Mouse (Mus musculus): ENCODE results near the gene Srpk2.
A peak's percentile ranks its signal among the peaks of the same experiment; 100 is the strongest.

Srpk2 gene

DNA sequence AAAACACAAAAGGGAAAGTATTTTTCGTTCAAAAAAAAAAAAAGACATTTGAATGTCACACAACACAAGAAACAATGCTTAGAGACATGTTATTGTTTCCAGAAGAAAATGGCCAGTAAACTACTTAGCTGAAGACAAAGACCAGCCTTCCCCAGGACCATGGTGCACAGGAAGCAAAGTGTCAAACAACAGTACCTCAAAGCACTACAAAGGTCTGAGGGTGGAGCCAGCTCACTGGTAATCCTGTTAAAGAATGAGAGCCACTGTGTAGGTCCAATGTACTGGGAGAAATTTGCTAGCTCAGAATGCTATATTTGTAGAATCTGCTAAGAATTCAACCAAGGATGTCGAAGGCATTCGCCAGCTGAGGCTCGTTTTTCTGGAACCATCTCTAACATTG lies 177.2 kb downstream of the Srpk2 start:
- DNase-seq (ENCODE audit: low read depth, low spot score), result no peak

DNA sequence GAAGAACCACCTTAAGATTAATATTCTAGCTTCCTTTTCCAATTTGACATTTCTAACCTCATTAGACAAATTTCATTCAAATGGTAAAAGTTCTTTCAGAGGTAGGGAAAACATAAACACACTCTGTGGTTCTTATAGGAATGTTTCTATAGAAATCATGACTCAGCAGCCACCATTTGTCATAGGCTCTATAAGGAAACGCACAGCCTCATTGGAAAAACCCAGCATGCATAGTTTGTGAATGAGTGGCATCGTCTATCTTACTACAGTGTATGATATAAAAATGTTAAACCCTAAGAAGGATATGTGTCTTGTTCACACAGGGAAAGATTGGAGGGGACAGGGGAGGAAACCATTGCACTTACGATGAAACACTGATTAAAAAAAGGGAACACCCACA lies 178.8 kb downstream of the Srpk2 start:
- DNase-seq (ENCODE audit: low read depth, low spot score), result no peak

DNA sequence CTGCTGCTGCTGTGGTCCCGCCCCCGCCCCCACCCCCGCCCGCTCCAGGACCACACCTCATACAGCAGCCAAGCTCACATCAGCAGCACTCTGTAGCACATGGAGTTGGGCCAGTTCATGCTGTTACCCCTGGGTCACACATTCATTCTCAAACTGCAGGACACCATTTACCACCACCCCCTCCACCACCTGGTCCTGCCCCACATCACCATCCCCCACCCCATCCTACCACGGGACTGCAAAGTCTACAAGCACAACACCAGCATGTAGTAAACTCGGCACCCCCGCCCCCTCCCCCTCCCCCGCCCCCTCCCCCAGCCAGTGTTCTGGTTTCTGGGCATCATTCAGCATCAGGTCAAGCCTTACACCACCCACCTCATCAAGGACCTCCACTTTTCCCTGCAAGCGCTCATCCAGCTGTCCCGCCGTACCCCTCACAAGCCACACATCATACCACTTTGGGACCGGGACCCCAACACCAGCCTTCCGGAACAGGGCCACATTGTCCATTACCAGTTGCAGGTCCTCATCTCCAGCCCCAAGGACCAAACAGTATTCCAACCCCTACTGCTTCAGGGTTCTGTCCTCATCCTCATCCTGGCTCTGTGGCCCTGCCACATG lies 182.0 kb downstream of the Srpk2 start:
- DNase-seq (ENCODE audit: low read depth, low spot score), result no peak

DNA sequence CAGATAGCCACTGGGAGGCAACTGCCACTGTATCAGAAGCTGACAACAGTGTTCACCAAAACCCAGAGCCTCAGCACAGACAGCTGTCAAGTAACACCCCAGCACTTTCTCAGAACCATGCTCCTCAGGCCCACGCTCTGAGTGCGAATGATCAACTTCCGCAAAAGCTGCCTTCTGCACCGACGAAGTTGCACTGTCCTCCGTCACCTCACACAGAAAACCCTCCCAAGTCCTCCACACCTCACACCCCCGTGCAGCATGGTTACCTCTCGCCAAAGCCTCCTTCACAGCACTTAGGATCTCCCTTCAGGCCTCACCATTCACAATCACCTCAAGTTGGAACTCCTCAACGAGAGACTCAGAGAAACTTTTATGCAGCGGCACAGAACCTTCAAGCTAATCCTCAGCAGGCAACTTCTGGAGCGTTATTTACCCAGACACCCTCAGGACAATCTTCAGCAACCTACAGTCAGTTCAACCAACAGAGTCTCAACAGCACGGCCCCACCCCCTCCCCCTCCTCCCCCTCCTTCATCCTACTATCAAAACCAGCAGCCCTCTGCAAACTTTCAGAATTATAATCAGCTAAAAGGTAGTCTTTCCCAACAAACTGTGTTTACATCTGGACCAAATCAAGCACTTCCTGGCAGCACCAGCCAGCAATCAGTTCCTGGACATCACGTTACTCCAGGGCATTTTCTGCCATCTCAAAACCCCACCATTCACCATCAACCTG lies 182.7 kb downstream of the Srpk2 start:
- DNase-seq (ENCODE audit: low read depth, low spot score), result peak; percentile 79

DNA sequence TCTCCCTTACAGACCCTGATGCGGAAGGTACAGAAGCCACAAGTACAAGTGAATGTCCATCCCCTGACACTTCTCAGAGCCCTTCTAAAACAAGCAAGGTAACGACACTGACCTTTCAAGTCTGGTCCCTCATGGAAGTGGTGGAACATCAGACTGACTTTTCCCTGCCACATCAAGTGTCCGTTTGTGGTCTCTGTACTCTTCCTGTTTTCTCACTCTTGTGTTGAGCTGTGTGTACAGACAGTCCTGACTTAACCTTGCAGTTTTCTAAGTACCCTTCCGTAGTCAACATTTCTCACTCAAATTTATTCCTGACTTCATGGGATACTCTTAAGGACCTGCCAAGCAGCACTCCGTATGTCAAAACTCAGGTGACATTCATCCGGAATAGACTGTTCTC lies 183.7 kb downstream of the Srpk2 start:
- no peak for DNase-seq (ENCODE audit: low read depth, low spot score)

DNA sequence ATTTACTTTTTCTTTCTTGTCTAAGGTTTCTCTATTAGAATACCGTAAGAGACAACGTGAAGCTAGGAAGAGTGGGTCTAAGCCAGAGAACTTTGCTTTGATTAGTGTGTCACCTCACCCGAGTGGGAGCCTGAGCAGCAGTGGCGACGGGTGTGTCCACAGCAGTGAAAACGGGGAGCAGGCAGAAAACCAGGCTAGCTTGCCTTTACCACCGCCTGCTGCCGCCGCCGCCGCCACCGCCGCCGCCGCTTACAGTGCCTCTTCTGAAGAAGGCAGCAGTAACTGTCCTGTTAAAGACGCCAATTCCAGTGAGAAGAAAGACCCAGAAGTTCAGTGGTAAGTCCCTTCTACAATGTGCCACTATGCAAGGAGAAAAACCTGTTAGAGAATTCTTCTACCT lies 185.2 kb downstream of the Srpk2 start:
- DNase-seq (ENCODE audit: low read depth, low spot score), result no peak

DNA sequence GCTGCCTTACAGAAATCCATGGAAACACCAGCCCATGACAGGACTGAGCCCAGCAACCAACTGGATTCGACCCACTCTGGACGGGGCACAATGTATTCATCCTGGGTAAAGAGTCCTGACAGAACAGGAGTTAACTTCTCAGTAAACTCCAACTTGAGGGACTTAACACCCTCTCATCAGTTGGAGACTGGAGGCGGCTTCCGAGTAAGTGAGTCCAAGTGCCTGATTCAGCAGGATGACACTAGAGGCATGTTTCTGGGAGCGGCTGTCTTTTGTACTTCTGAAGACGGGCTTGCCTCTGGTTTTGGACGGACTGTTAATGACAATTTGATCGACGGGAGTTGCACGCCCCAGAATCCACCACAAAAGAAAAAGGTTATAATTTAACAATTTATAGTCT lies 186.5 kb downstream of the Srpk2 start:
- DNase-seq (ENCODE audit: low read depth, low spot score), result peak; percentile 73

DNA sequence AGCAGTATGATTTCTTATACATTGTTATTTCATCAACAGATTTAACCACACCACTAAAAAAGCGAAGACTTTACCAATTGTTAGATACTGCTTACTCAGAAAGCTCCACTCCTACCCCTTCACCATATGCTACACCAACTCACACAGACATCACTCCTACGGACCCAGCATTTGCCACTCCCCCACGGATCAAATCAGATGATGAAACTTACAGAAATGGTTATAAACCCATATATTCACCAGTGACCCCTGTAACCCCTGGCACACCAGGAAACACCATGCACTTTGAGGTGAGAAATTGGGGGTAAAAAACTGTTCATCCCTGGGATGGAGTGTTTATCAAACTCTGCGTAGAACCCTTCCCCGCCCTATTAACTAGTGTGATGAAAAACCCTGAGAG lies 187.5 kb downstream of the Srpk2 start:
- DNase-seq (ENCODE audit: low read depth, low spot score), result no peak

DNA sequence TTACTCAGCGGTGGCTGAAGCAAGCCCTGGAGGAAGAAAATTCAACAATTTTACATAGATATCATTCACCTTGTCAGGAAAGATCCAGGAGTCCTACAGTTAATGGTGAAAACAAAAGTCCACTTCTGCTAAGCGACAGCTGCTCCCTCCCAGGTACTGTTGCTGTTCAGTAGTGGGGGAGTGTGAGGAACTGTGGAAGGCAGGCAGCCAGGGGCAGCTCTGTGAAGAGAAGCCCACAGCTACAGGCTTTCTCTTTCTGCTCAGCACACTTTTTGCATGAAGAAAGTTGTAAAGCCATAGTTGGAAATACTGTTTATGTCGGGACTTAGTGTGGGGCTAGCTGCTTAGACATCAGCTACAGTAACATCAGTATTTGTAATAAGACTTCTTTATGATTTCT lies 188.0 kb downstream of the Srpk2 start:
- DNase-seq (ENCODE audit: low read depth, low spot score), result peak; percentile 52

DNA sequence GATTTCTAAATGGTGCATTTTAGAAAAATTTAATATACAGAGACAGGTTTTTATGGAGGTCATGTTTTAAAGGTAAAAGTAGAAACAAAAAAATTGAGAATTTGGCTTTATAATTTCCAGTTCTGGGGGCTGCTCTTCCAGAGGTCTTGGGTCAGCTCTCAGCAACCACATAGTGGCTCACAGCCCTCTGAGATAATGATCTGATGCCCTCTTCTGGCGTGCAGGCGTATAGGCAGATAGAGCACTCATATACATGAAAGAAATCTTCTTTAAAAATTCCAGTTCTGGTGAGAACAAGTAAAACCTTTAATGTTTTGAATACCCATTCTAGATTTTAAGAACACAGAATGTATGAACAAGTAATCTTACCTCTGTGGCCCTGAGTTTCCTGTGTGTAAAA lies 193.6 kb downstream of the Srpk2 start:
- DNase-seq (ENCODE audit: low read depth, low spot score), result peak; percentile 71

DNA sequence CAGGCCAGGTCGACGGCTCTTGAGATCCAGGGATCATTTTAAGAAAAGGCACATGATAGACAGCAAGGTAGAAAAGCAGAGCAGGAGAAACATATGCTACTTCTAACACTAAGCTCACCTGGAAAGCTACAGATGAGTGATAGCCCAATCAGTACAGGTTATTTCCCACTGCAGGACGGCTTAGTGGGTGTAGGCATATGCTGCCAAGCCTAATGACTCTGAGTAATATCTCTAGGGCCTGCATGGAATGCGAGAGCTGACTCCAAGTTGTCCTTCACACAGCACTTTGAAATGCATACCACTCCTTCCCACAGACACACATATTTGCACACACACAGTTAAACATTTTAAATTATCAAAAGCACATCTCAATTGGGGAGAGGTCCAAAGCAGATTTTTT lies 195.2 kb downstream of the Srpk2 start:
- DNase-seq (ENCODE audit: low read depth, low spot score), result no peak

DNA sequence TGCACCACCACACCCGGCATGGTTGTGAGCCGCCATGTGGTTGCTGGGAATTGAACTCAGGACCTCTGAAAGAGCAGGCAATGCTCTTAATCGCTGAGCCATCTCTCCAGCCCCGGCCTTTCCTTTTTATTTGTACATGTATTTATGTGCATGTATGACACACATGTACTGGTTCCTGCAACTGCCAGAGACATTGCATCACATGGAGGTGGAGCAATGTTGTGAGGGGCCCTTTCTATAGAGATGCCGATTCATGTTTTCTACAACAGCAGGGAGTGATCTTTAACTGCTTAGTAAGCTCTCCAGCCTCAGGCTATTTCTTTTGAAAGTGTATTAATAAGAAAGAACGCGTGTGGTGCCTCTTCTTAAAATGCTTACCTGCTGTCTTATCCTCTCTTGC lies 200.6 kb downstream of the Srpk2 start:
- DNase-seq (ENCODE audit: low read depth, low spot score), result no peak

DNA sequence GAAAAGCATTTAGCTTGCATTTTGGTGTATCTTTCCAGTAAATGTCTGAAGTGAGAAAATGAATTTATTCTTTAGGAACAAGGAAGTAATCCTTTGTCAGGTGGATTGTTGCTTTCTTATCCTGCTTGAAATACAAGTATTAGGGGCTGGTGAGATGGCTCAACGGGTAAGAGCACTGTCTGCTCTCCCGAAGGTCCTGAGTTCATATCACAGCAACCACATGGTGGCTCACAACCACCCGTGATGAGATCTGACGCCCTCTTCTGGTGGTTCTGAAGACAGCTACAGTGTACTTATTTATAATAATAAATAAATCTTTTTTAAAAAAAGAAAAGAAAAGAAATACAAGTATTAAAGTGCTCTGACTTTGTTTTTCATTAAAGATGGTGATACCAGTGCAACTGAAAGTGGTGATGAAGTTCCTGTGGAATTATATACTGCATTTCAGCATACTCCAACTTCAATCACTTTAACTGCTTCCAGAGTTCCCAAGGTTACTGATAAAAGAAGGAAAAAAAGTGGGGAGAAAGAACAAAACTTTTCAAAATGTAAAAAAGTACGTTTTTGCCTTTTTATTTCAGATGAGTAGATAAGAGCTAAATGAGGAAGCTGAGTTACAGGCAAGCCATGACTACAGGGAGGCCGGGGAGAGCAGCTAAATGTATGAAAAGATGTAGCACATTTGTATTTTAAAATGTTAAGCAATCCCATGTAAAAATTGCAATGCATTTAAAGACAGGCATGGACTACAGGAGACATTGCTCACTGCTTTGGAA lies 211.1 kb downstream of the Srpk2 start:
- no peak for DNase-seq (ENCODE audit: low read depth, low spot score)

DNA sequence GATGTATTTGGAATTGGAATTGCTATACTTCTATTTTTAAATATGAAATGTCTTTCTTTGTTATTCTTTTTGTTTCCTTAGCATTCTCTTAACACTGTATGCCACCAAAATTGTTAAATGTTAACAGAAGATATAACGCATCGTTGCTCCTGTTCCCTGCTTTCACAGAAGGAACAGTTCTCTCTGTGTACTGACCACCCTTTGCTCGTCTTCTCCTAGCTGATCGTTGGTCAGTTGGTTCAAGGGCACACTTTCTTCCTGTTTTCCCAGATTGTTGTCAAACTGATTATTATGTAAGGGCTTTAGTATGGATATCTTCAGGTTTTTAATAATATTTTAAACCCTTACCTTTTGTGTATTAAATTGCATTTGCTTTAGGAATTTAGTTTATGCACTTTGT lies 217.9 kb downstream of the Srpk2 start:
- DNase-seq (ENCODE audit: low read depth, low spot score), result no peak

DNA sequence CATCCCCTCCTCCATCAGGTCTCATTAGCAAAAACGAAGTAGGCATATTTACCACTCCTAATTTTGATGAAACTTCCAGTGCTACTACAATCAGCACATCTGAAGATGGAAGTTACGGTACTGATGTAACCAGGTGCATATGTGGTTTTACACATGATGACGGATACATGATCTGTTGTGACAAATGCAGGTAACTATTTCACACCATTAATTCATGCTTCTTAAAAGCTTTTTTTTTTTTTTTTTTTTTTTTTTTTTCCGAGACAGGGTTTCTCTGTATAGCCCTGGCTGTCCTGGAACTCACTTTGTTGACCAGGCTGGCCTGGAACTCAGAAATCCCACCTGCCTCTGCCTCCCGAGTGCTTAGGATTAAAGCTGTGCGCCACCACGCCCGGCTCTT lies 219.7 kb downstream of the Srpk2 start:
- DNase-seq (ENCODE audit: low read depth, low spot score), result no peak

DNA sequence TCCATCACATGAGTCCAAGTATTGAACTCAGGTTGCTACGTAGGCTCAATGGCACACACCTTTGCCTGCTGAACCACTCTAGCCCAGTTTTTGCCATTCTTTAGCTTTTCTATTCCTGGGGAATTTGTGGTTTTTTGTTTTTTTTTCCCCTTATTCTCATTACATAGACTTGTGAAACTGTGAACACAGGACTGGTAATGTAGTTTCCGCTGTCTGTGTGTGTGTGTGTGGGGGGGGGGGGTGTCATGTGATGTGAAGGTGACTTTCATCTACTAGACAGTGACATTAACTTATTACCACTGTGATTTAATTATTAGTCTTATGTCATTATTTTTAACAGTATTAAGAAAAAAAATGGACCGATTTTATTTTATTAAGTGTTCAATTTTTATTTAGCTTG lies 220.2 kb downstream of the Srpk2 start:
- DNase-seq (ENCODE audit: low read depth, low spot score), result no peak

DNA sequence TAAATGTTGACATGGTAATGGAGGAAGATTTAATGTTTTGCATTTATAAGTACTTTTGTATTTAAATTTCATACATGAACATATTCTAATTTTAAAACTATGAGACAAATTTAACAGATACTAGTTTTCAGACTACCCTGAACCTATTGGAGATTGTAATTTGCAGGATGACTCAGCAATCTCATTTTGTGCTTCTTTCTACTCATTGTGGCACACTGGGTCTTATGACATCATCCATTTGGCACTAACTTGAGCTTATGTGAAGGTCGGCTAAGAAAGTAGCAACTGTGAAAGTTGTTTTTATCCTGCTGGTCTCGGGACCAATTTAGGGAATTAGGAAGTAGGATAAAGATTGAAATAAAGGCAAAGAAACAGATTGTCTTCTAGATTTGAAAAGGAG lies 222.7 kb downstream of the Srpk2 start:
- DNase-seq (ENCODE audit: low read depth, low spot score), result peak; percentile 84

DNA sequence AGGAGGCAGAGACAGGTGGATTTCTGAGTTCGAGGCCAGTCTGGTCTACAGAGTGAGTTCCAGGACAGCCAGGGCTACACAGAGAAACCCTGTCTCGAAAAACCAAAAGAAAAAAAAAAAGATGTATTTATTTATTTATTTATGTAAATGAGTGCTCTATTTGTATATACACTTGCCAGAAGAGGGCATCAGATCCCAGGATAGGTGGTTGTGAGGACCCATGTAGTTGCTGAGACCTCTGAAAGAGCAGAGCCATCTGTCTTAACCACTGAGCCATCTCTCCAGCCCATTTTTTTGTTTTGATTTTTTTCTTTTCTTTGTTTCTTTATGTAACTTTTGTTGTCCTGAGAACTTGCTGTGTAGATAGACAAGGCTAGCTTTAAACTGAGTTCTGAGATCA lies 230.9 kb downstream of the Srpk2 start:
- peak; percentile 64 for DNase-seq (ENCODE audit: low read depth, low spot score)

Measured in brain, adult 2 months (tissue).